Mouse (Mus musculus) erythroblast, embryonic 14.5 days (primary cell): ENCODE results near the gene Timm50. TPM values are rescaled to one million over a fixed set of nuclear protein-coding genes. Genes with fewer than 3 reads are reported as not detected.

Source experiments
- H3K27me3 ChIP-seq: 2 replicates; pipeline ENCODE4 v1.6.1; 2012; ENCODE audit warnings: inconsistent platforms; ENCODE audit not compliant: control insufficient read depth
- H3K36me3 ChIP-seq: 2 replicates; pipeline ENCODE4 v1.6.1; 2012; ENCODE audit warnings: mild to moderate bottlenecking, inconsistent platforms; ENCODE audit not compliant: control insufficient read depth
- H3K4me1 ChIP-seq: 2 replicates; pipeline ENCODE4 v1.6.1; 2012; ENCODE audit warnings: inconsistent platforms; ENCODE audit not compliant: control insufficient read depth
- H3K4me3 ChIP-seq: replicated peaks from 2 replicates; pipeline ENCODE3; 2012; ENCODE audit warnings: moderate library complexity, mild to moderate bottlenecking, inconsistent platforms
- H3K9me3 ChIP-seq: 2 replicates; pipeline ENCODE4 v1.6.1; 2012; ENCODE audit warnings: low read length, inconsistent platforms, mixed read lengths; ENCODE audit not compliant: control insufficient read depth
- GATA1 ChIP-seq: IDR thresholded peaks from 2 replicates; pipeline ENCODE4 v1.6.1; 2012; ENCODE audit warnings: low read length, inconsistent platforms, mixed read lengths
- TAL1 ChIP-seq: IDR thresholded peaks from 3 replicates; pipeline ENCODE4 v1.6.1; 2012; ENCODE audit warnings: low read length, inconsistent platforms, mixed read lengths
- polyA plus RNA-seq: library from polyadenylated mRNA; stranded (reverse); fragments of >175 nt; gene quantifications from 2 replicates; pipeline ENCODE4 v1.2.3, GENCODE M21; 2012

Gene Timm50
- polyA plus RNA-seq, 1 experiment: 15.5 TPM

DNA sequence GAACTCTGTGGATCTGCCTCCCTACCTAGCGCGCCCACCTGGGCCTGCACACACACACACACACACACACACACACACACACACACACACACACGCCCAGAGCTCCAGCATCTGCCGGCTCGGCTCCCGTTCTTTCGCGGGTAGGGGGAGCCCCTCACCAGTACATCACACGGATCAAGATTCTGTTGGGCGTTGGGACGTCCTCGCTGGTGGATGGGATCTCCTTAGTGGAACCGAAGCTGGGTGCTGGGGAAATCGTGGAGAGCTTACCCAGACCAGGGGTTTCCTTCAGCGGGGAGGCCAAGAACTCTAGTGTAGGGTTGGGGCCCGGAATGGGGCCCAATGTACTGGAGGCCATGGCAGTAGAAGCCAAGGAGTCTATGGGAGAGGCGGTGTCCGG, 21.7 kb downstream of the Timm50 start:
- peaks cover 80% of the 10 kb centered on the region for H3K27me3 ChIP-seq
- TF ChIP-seq TAL1: no peak
- TF ChIP-seq GATA1: no peak

DNA sequence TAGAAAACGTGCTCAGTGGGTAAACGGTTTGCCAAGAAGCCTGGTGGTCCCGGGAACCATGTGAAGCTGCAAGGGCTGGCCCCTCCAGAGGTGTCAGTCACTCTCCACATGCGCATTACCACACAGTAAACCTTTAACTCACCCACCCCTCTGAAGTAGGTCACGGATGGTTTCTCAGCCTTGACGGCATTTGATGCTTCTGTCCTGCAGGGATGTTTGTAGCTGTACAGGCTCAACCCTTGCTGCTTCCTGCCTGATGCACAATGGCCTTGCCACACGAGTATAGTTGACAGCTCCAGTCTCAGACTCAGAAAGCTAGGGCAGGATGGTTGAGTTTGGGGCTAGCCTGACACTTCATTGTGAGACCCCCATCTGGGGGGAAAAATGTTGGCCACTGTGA, 31.2 kb downstream of the Timm50 start:
- no peak for TF ChIP-seq TAL1
- no peak for TF ChIP-seq GATA1
- H3K27me3 ChIP-seq: peaks cover 2% of the 10 kb centered on the region; the same call in 1 of the 2 replicates
- H3K4me1 ChIP-seq: peaks cover 13% of the 10 kb centered on the region
- no peaks in the 10 kb centered on the region for H3K9me3 ChIP-seq
- H3K36me3 ChIP-seq: no peaks in the 10 kb centered on the region
- no peak overlapping the region for H3K4me3 ChIP-seq

More for the DNA sequence above, 21.7 kb downstream of the Timm50 start:
- Histone ChIP-seq H3K36me3 (no peaks in the 10 kb centered on the region), H3K4me3 (no peak overlapping the region), H3K4me1 (peaks cover 7% of the 10 kb centered on the region), H3K9me3 (no peaks in the 10 kb centered on the region; the same call in 1 of the 2 replicates)

GRCm38 (mm10) chr7:28278279-28278652, 33.6 kb downstream of the Timm50 start:
- H3K27me3 ChIP-seq: peaks cover 2% of the 10 kb centered on the region; the same call in 1 of the 2 replicates
- peak overlapping the region; percentile 90 for H3K4me3 ChIP-seq
- H3K4me1 ChIP-seq: peaks cover 13% of the 10 kb centered on the region
- H3K9me3 ChIP-seq: no peaks in the 10 kb centered on the region
- TF ChIP-seq GATA1 (no peak), TAL1 (no peak)
- H3K36me3 ChIP-seq: no peaks in the 10 kb centered on the region

DNA sequence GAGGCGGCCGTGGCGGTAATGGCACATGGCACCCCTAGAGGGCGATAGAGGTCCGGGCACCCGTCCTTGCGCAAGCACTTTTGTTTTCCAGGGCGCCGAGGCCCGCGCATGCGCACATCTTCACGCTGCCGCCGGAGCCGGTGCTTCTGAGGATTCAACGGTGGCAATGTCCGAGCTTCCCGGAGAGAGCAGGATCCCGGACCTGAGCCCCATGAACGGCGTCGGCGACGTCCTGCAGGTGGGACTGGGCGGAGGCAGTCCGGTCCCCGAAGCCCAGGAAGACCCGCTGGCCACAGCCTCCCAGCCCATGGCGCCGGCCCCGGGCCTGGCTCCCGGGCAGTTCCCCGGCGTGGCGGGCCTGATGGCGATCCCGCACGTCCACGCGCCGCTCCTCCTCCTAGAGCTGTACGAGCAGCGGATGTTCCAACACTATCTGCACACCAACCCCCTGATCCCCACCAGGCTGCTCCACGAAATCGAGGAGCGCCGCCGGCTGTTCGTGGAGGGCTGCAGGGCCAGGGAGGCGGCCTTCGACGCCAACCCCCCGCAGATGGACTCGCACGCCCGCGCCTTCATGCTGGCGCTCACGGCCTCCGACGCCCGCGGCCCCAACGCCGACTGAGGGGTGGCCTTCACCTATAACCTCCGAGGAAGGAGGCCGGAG, 34.1 kb downstream of the Timm50 start, which contains the start of gene Eid2b:
Eid2b (plus strand) TSS at position 125 of the 664 bp plus-strand sequence.
- TF ChIP-seq GATA1 (no peak), TAL1 (no peak)

GRCm38 (mm10) chr7:28277237-28277614, 34.6 kb downstream of the Timm50 start:
- Histone ChIP-seq H3K36me3 (no peaks in the 10 kb centered on the region), H3K4me1 (peaks cover 13% of the 10 kb centered on the region), H3K9me3 (no peaks in the 10 kb centered on the region), H3K27me3 (peaks cover 2% of the 10 kb centered on the region; the same call in 1 of the 2 replicates), H3K4me3 (peak overlapping the region; percentile 90)
- TF ChIP-seq GATA1 (no peak), TAL1 (no peak)

More for the DNA sequence above, 34.1 kb downstream of the Timm50 start, which contains the start of gene Eid2b:
- Histone ChIP-seq H3K36me3 (no peaks in the 10 kb centered on the region), H3K4me3 (peak within 1 kb of the TSS; percentile 90), H3K27me3 (peaks cover 2% of the 10 kb centered on the region; the same call in 1 of the 2 replicates), H3K9me3 (no peaks in the 10 kb centered on the region), H3K4me1 (peaks cover 13% of the 10 kb centered on the region)

DNA sequence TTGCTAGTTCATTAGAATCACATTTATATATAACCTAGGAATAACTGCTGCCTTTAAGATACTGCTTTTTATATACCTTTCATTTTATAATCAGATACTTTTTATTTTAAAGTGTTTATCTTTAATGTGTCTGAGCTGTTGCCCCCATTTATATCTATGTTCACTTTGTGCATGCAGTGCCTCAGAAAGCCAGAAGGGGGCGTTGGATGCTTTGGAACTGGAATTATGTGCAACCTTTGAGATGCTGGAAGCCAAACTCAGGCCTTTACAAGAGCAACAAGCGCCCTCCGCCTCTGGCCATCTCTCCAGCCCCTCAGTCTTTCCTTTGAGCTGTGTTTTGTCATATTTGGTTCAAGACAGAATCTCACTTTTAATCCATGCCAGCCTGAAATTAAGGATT, 40.1 kb downstream of the Timm50 start:
- H3K4me1 ChIP-seq: peaks cover 12% of the 10 kb centered on the region
- peaks cover 27% of the 10 kb centered on the region for H3K27me3 ChIP-seq
- H3K36me3 ChIP-seq: no peaks in the 10 kb centered on the region
- H3K9me3 ChIP-seq: peaks cover 5% of the 10 kb centered on the region; the same call in 1 of the 2 replicates
- H3K4me3 ChIP-seq: no peak overlapping the region
- no peak for TF ChIP-seq TAL1
- no peak for TF ChIP-seq GATA1

- peaks cover 12% of the 10 kb centered on the region for H3K4me1 ChIP-seq
- H3K4me3 ChIP-seq: no peak overlapping the region
- peaks cover 31% of the 10 kb centered on the region for H3K27me3 ChIP-seq
- peaks cover 5% of the 10 kb centered on the region; the same call in 1 of the 2 replicates for H3K9me3 ChIP-seq
- TF ChIP-seq TAL1 (no peak), GATA1 (no peak)
- no peaks in the 10 kb centered on the region for H3K36me3 ChIP-seq
These were observed 42.5 kb downstream of the Timm50 start for GRCm38 (mm10) chr7:28269355-28269754.

DNA sequence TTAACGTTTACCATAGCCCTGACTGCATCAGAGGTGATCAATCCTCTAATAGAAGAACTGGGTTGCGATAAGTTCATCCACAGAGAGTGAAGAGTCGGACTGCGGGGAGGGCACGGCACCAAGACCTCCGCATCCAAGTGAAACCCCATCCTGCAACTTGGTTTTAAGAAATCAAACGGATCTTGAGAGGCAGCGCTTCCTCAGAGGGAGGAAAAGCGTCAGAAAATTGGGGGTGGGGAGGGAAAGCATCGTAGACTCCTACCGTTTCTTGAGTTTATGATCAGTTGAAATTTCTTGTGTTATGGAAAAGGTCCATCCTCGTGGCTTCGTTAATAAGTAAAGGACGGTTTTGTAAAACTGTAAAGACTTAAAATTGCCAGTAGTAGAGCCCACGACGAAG, 43.3 kb downstream of the Timm50 start:
- peaks cover 31% of the 10 kb centered on the region for H3K27me3 ChIP-seq
- peak overlapping the region; percentile 65 for H3K4me3 ChIP-seq
- peaks cover 12% of the 10 kb centered on the region for H3K4me1 ChIP-seq
- H3K9me3 ChIP-seq: peaks cover 5% of the 10 kb centered on the region; the same call in 1 of the 2 replicates
- no peak for TF ChIP-seq TAL1
- no peak for TF ChIP-seq GATA1
- H3K36me3 ChIP-seq: no peaks in the 10 kb centered on the region

- peaks cover 12% of the 10 kb centered on the region for H3K4me1 ChIP-seq
- no peaks in the 10 kb centered on the region for H3K36me3 ChIP-seq
- TF ChIP-seq TAL1: no peak
- TF ChIP-seq GATA1: no peak
- H3K27me3 ChIP-seq: peaks cover 31% of the 10 kb centered on the region
- H3K4me3 ChIP-seq: peak overlapping the region; percentile 65
- H3K9me3 ChIP-seq: peaks cover 5% of the 10 kb centered on the region; the same call in 1 of the 2 replicates
These were observed 43.8 kb downstream of the Timm50 start for GRCm38 (mm10) chr7:28268042-28268531.
